Mouse (Mus musculus) monocyte, adult 2 months (primary cell): ENCODE results near the gene Bdp1.
"Not testable (repeated sequence)": the region's sequence is repeated elsewhere in the genome, so short reads cannot be mapped to it uniquely, and the experiment has no call there.

Experiments
- DNase-seq, 2 experiments: peaks; one replicate each; pipeline ENCODE4 v3.0.0; 2022; ENCODE audit warnings: low spot score in 2 of 2, low read depth in 1 of 2

Gene Bdp1

DNA sequence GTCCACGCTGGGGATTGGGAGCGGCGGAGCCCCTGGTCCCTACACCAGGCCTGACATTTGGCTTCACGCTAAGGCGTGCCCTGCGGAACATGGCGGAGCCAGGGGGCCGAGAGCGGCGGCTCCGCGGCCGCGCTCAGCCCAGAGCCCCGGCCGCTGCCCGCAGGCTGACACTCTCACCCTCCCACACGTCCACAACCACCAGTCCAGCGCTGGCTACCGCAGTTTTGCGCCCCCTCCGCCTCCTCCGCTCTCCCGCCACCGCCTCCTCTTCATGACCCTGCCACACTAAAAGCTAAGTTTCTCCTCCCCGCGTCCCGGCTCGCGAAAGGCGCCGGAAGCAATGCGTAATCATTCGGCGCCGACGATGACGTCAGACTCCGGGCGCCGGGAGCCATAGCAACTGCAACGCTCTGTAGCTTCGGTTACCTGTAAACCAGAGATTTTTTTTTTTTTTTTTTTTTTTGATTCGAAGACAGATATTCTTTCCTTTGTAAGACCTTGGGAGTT is at the start of gene Bdp1:
Gene Bdp1 (minus strand): TSS at position 323 of the 507 bp plus-strand sequence.
- DNase-seq = peak; percentile 81 to 89

DNA sequence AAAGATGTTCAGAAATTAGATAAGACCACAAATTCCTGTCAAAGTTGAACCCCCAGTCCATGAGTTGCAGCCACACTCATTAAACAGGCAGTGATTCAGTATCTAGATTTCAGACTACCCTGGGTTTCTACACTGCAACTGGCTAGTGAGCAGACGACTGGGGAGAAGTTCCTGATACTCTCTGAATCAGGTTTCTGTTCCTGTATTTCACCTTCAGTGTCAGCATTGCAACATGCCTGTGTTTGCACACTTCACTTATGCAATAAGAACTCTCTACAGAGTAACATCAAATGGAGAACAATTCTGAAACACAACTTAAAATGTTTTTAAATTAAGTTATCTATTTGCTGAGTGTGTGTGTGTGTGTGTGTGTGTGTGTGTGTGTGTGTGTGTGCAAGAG is 48.8 kb upstream of the Bdp1 start:
- DNase-seq = peak; percentile 45 to 62

DNA sequence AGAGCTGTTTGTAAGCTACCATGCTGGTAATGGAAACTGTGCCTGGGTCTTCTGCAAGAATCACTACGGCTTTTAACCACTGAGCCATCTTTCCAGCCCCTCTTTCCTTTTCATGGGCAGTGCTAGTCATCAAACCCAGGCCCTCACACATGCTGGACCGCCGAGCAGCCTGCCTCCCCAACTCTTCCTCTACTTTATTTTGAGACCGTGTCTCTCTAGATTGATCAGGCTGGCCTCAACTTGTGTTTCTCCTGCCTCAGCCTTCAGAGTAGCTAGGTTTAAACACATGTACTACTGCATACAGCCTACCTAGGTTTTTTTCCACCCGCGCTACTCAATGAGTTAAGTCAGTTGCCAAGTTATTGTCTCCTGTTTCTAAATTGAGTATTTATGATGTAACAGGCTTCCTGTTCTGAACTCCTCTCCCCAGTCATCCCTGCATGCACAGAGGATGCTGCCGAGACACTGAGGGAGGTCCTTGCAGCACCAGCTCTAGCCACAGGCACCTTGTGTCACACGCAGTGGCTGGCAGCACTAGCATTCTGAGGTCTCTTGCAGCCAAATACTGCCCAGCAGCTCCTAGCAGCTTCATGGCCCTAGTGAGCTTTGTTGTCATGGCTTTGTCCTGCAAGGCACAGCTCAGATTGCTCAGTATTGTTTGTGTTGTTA is 37.9 kb upstream of the Bdp1 start:
- no peak for DNase-seq

DNA sequence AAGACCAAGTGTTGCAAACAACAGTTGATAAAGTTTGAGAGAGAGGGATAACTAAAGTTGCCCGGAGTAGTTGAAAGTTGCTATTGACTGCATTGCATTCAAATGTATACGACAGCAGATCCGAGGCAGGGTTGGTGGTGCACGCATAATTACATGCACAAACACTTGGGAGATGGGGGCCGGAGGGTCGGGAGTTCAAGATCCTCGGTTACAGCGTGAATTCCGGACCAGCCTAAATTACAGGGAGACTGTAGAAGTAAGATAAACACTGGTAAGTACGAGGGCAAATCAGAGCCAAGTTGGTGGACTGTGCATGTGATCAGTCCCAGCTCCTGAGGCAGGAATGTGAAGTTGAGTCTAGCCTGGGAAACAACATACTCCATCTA is 21.4 kb upstream of the Bdp1 start:
- no peak for DNase-seq

DNA sequence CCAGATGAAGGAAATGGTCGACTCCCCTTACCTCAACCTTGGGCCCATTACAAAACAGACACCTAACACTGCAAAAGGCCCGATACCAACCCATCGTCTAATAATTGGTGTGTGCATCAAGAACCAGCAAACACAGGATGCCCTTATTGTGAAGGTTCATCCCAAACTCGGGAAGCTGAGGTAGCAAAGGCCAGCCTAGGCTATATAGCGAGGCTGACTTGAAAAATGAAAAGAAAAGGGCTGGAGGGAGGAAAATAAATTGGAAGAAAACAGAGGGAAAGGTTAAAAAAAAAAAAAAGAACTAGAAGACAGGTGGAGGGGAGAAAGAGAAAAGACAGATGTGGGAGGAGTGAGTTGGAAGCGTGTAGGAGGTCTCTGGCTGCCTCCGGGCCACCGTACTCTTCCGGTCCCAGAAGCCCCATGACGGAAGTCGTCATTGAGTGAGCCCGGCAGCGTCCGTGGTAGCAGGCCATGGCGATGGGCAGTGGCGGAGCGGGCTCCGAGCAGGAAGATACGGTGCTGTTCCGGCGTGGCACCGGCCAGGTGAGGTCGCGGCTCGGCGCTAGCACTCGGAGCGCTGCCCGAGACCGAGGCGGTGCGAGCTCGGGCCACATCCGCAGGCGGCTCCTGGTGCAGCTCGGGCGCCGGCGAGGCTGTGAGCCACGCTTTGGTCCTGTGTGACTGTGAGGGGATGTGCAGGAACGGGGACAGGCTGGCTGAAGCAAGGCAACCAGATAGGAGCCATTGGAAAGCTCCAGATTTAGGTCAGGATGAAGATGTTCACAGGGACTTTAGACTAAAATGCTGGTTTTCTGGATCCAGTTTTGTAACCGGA is 20.8 kb upstream of the Bdp1 start, which contains the start of gene Smn1:
Gene Smn1 (plus strand): TSS at position 430 of the 835 bp plus-strand sequence.
- peak; percentile 58 to 68 for DNase-seq

DNA sequence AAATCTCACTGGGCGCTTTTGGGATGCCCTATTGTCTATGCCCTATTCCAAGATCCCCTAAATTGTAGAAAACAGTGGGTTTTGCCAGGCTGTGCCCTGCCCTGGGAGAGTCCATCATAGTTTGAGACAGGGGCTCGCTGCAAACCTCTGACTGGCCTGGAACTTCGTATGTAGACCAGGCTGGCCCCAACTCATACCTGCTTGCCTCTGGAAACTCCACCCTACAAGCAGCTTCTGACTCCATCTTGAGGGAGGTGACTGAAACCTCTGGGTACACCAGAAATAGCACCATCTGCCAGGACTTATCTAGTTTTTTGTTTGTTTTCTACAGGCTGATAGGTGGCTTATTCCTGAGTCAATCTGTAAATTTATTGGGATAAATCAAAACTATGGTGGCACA is 20.1 kb upstream of the Bdp1 start:
- DNase-seq = no peak

DNA sequence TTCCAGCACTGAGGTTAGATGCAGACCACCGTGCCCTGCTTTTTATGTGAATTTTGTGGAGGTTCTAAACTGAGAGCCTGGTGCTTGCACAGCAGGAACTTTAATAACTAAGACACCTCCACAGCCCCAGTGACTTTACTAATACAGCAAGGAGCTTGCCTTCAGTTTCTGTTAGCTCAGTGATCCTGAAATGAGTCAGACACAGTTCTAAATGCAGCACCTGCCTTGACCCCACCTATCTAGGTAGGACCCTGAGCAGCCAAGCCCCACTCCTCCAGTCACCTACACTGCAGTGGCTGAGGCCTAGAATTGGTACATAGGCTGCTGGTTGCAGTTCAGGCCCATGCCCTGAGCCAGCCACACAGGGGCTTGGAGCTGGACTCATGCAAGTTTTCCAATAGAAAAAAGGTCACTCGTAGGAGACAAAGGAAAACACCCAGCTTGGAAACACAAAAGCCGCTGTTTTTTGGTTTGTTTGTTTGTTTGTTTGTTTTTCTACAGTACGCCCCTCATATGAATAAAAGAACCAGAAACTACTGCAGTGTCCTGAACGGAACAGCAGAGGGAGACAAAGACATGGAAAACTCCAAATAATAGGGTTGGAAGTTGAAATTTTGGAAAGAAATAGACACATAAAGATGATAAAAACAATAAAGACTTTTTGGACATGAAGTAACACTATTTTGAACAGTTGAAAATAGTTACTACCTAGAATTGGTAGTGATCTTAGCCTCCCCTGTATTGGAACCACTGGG is 8.5 kb upstream of the Bdp1 start:
- DNase-seq = no peak

DNA sequence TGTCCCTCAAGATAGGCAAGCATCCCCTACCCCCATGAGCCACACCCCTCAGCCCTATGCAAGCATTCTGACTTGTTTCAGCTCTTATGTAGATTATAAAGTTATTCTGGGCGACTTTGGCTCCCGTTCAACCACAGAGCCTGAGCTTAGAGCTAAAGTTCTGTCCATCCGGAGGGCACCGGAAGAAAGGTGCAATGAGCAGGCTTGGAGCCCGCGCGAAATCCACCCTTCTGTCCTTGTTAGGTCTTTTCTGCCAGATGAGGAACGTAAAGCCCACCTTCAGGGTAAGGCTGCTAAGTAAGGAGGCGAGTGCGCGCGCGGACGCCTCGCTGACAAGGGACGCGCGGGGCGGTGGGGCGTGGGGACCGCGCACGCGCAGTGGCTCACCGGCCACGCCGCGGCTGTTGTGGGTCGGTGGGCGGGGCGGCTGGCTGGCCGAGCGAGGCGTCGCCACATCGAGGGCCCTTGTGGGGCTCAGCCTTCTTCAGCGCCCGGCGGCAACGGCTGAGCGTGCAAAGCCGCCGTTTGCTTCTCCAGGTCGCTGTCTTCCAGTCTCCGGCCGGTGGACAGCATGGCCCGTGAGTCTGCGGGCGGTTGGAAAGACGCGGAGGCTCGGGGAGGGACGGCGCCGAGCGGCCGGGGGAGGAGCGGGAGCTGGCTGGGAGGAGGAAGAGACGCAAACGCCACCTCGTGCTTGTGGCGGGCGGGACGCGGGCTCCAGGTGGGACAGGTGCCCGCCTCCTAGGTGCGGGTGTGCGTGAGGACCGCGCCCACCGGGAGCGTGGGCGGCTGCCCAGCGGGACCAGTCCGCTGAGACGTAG is 4.0 kb upstream of the Bdp1 start, which contains the start of gene Serf1:
Gene Serf1 (plus strand): TSS at position 361 of the 821 bp plus-strand sequence.
- DNase-seq = peak; percentile 32 to 43

DNA sequence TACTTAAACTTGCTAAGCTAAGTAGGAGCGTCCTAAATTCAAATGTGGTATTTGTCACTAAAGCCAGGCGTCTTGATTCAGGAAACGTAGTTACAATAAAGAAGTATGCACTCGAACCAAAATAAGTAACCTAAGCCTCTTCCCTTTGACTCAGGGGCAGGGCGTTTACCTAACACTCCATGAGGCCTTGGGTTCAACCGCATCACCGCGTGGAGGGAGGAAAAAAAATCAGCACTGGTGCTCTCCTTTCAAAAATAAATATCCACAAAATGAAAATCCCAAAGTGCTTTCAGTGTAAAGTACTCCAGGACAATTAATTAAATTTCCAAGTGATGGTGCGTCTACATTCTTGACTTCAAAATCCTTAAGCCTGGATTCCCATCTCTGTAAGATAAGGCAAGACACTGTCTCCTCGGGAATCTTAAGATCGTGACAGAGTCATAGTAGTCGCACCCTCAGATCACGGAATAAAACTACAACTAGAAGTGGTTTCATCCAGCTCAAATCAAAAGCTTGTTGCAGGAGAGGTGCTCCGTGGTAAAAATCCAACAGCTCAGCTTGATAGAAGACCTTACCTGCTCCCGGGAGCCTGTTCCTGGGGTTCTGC is 715 bp downstream of the Bdp1 start:
- DNase-seq = no peak

DNA sequence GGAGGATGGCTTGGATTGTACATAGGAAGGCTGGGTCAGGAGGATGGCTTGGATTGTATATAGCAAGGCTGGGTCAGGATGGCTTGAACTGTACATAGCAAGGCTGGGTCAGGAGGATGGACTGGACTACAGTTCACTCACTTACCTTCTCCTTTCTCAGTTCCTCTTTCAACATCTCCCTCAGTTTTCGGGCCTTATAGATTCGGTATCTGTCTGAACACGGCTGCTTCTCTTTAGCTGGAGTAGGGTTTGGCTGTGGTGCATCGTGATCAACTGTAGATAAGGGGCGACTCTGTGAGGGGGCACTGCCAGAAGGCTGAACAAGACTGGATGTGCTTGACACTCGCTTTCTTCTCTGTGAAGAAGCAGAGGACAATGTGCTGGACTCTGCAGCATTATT is 5.1 kb downstream of the Bdp1 start:
- no peak for DNase-seq

DNA sequence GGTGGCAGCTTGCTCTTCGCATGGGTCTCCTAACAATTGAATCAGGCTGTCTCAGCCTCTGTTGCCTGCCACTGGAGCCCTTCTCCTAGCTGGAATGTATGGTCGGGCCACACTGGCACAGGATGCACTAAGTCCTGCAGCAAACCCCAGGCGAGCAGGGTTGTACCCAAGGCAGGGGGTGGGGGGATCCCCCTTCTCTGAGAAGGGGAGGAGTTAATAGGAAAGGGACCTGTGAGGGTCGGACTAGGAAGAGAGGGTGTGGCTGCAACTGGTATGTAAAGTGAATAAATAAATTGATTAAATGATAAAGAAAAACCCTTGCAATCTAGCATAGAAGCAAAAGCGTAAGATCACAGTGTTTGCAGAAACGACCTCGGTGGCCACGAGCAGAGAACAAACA is 32.4 kb downstream of the Bdp1 start:
- DNase-seq = no peak

DNA sequence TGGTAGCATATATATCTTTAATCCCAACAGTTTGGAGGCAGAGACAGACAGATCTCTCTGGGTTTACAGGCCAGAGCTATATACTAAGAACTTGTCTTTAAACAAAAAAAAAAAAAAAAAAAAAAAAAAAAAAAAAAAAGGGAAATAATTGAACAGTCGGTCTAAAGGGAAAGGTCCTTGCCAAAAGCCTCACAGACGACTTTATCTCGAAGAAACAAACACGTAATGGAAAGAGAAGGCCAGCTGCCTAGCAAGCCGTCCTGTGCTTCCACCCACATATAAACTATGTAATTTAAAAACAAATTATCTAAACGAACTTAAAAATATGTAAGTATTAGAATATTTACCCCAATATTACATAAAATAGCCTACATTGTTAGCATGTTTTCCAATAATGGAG is 36.0 kb downstream of the Bdp1 start:
- DNase-seq = no peak

DNA sequence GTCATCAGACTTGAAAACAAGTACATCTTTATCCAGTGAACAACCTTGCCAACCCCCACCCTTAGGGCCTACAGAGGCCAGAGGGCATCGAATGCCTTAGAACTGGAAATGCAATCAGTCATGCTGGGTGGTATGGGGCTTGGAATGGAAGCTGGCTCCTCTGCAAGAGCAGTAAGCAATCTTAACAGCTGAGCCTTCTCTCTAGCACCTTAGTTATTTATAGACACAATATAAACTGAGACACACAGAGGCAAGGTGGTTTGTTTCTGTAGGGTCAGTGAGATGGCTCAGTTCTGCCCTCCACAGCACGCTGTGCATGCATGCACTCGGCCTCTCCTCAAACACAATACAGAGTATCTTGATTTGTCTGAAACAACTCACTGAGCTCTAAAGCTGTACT is 39.9 kb downstream of the Bdp1 start:
- DNase-seq = no peak

DNA sequence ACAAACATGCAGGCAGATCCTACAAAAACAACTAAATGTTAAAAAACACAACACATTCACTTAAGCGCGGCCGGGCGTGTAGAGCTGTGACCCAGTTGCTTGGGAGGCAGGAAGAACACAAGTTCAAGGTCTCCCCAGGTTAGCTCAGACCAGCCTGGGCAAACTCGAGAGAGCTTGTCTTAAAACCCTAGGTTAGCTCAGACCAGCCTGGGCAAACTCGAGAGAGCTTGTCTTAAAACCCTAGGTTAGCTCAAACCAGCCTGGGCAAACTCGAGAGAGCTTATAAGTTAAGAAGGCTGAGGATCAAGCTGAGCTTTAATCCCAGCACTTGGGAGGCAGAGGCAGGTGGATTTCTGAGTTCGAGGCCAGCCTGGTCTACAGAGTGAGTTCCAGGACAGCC is 46.1 kb downstream of the Bdp1 start:
- DNase-seq = not testable (repeated sequence)

DNA sequence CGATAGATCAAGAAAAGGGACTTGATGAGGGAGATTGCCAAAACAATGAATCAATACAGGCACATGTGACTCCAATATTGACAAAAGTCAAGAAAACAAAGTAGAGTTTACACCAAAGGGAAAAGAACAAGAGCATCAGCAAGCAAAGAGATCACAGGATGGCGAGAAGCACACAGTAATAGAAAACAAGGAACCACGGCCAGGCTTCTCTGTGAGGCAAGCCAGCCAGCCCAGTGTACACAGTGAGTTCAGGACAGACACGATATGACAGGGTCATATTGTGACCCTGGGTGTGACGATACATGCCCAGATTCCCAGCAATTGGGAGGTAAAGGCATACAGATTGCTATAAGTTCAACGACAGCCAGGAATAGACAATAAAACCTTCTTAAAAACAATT is 77.9 kb downstream of the Bdp1 start:
- DNase-seq = no peak

DNA sequence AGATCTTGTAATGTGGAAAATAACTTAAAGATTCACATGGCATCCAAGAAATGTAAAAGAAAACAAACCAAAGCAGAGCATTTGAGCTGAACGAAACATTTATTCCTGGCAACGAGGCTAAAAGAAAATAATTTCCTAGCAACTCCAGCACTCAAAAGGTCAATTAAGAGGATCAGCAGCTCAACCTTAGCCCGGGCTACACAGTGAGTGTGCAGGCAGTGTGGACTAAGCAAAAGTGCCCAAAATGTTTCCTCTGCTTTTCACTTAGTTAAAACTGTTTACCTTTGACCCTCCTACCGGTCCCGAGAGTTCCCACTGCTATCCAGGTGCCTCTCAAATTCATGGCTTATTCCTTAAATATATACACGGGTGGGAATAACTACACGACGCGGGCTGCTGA is 87.0 kb downstream of the Bdp1 start:
- DNase-seq = no peak

DNA sequence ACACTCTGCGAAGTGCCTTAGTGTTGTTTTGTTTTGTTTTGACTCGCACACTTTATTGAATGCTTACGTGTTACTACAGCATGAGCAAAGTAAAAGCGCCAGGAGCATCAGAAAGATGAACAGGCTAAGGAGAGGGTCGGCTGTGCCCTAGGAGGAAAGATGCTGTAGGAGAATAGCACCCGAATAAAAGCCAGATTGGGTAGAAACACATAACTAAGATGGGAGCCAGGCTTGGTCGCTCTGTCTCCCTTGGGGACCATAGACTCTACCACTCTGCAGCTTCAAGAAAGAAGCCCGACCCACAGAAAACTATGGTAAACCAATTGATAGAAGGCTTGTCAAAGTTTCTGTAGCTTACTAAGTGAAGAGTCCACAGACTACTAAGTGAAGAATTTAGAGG is 87.9 kb downstream of the Bdp1 start:
- DNase-seq = no peak

DNA sequence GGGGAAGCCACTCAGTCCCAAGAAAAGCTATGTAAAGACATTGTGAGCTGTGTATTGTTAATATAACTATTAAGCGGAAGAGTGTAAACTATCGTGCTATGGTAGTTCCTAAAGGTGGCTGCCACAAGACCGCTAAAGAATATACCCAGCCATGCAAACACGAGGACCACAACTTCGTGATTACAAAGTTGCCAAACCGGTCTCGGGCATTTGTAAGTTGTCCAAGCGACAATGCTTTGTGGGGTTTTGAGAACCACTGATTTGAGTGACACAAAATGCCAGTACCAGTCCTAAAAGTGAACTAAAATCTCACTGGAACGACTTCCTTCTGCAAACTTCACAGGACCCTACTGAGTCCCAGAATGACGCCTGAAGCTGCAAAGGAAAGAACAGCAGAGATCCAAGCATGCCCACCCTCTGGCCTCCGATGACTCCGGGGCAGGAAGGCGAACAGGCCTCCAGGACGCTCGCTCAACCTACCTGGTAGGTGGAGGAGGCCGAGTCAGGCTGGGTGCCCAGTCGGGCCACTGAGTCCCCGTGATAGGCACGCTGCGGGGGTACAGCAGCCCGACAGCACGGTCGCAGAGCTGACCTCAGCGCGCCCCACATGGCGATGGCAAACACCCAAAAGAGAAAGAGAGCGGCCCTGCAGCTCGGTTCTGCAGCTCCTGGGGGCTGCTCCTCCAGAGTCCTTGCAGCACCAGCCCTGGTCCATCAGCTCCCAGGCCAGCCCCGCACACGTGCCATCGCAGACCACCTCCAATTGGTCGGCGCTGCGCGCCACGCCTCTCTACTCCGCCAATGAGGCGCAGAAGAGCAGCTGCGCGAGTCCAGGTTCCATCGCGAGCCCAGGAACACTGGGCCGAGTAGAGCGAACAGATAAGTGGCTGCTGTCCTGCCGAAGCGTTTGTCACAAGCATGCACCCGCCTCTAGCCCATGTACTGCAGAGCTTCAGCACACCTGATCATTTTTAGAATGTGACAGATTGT is 88.7 kb downstream of the Bdp1 start, which contains the start of gene Mccc2:
Gene Mccc2 (minus strand): TSS at position 734 of the 990 bp plus-strand sequence.
- peak; percentile 20 to 42 for DNase-seq

DNA sequence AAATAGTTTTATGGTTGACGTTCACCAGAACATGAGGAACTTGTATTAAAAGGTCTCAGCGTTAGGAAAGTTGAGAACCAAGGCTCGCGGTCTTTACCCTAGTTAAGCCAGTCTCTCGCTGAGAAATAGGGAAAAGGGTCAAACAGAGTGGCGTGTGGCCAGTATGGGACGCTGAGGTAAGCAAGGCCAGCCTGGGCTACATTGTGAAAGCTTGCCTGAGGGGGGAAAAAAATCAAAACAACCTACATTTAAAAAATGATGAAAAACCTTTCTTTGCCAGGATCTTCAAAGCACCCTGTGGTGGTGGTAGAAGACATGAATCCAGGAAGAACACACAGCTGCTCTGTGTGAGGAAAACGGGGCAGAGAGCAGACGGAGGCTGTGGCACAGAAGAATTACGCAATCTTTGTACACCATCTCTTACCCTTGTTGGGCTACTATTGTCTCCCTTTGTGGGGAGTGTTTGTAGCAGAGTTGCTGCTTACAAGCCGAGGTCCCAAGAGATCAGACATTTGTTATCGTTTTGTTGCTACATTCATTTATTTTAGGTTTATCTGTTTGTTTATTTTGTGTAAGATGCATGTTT is 97.9 kb downstream of the Bdp1 start:
- DNase-seq = no peak
